Mouse (Mus musculus): ENCODE data around the gene Cd70. TPM values are rescaled to one million over a fixed set of nuclear protein-coding genes. Genes with fewer than 3 reads are reported as not detected.
A peak's percentile ranks its signal among the peaks of the same experiment; 100 is the strongest.

The Cd70 gene
- total RNA-seq (2015) (not detected in 2 replicates), total RNA-seq (2017) (not detected in 2 replicates)

DNA sequence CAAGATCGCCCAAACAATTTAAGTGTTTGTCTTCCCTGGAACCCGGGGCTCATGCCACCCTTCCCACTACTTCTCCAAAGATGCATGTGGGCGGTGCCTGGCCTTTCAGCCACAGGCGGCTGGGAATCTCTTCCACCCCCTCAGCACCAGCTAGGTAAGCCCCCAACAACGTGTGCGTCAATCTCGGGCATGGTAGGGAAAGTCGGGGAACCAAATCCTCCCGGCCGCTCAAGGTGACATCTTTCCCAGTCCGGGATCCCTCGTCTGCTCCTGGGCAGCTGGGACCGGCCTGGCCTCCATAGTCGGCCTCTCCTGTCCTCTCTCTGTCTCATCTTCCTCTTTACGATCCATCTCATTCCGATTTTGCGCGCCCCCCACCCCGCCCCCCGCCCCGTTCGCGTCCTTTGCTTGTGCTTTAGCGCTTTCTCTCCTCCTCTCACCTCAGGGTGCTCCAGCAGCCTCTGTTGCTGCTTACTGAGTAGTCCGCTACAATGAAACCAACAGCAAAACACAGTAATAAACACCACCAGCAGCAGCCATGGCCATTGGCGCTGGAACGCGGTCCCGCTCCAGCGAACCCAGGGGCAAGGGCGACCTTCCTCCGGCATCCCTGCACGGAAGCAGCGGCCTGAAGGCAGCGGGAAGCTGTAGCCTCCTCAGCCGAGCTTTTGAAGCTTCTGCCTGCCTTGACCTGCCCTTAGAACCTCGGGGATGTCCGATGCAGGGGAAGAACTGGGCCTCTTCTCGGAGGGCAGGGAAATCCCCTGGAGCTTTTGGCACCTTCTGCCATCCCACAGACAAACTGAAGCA is at the start of gene Cd70:
TSS of gene Cd70 (minus strand) at position 784 of the 810 bp plus-strand sequence.
- ATAC-seq (ENCODE audit: poor library complexity, severe bottlenecking): no peak

DNA sequence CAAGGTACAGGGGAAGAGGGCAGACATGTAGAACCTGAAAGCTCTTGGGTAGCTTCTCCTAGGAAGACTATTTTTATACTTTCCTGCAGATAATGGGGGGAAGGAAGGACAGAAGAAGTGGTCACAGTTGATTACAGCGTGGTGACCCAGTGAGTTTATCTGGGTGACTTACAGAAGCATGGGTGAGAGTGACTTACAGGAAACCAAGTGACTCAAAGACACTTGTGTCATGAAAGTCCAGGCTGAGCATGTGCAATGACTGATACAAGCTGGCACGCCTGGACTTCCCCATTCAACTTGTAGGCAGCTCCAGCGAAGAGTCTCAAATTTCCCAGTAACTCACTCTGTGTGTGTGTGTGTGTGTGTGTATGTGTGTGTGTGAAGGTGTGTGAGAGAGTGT is 48.7 kb upstream of the Cd70 start:
- peak; percentile 66 for ATAC-seq (ENCODE audit: poor library complexity, severe bottlenecking)

DNA sequence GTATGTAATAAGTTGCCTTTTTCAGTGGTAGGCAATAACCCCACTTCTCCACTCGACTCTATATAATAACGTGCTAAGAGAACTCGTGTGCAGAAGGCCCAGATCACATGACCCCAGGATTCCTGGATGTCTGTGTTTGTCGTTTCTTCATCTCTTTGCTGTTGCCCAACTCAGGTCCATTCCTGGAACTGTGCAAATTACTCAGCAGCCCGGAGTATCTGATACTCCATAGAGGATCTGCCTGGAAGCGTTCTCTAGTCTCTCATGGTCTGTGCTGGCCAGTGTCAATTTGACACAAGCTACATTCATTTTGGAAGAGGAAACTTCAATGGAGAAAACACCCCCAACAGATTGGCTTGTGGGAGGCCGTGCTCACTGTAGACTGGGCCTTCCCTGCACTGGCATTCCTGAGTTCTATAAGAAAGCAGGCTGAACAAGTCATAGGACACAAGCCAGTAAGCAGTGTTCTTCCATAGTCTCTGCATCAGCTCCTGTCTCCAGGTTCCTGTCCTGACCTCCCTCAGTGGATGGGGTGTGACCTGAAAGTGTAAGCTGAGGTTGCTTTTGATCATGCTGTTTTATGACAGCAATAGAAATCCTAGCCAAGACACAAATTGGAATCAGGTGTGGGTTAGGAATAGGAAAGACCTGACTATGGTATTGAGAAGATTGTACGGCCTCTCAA is 45.9 kb upstream of the Cd70 start:
- ATAC-seq (ENCODE audit: poor library complexity, severe bottlenecking): no peak

DNA sequence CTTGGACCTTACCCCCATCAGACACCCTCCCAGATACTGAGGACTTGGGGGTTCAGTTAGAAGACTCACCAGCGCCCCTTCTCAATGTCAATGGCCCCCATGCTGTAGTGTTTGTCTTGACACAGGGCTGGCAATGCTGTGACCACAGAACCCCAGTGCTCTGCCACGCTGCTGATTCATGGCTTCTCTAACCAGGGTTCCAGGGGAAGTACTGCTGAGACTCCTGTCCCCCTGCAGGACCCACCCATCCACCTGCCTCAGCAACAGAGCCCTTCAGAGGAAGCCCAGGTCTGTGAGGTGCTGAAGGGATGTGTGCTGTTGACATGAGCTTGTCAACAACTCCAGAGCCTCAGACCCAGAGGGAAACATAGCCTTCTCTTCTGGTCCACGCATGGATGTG is 45.2 kb upstream of the Cd70 start:
- ATAC-seq (ENCODE audit: poor library complexity, severe bottlenecking): no peak

DNA sequence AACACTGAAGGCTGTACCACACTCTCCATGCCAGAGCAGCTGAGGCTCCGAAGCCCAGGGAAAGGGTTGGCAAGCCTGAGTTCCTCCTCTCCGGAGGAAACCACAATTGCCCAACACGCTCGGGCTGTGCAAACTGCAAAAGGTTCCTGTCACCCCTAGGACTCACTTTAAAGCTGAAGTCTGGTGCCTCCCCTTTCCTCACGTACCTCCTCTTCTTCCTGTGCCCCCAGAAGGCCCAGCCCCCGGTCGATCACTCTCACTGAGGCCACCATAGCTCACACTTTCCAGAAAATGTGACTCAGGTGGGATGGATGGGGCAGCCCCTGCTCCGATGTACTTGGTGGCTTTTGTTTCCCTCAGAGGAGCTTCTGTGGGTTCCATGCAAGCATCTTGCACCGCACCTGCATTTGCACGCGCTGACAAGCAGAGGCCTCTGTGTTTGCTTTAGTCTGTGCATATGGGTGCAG is 44.5 kb upstream of the Cd70 start, which contains the start of gene Tnfsf14:
TSS of gene Tnfsf14 (minus strand) at position 137 of the 467 bp plus-strand sequence.
- peak; percentile 83 for ATAC-seq (ENCODE audit: poor library complexity, severe bottlenecking)

DNA sequence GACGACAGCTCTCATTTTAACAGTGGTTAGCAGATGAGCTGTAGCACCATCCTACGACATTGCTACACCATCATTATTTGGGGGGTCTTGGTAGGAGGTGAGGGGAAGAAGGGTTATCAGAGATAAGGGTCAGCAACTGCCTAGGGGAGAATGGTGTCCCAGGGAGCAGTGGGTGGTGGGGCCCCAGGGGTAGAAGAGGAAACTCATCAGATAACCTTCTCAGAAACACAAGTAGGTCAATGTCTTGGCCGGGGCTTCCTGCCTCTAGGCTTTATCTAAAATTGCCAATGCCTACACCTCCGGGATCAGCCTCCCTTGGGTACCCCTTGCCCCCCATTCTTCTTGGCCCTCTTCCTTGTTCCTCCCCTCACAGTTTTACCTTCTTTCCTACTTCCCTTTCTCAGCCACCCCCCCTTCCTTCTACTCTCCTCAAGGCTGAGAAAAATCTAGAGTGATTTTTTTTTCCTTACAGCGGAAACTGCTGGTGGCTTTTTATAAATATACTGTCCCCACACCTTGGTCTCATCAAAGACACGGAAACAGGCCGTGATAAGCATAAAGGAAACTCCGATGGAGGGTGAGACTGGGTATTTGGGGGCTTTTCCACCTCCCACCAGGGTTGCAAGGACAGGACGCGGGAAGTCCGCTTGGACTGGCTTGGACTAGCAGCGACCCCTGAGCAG is 39.1 kb upstream of the Cd70 start:
- ATAC-seq (ENCODE audit: poor library complexity, severe bottlenecking): peak; percentile 47

DNA sequence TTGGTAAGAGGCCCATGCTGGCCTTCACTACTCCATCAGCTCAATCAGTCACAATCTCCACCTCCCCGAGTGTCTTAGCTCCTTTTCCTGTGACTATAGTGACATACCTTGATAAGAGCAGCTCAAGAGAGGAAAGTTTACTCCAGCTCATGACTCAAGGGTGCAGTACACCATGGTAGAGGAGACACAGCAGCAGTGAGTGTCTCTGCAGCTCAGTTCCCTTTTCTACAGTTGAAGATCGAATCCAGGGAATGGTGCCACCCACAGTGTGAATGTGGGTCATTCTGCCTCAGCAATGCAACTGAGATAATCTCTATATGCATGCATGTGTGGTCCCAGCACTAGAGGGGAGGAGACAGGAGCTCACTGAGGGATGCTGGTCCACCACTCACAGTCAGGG is 36.1 kb upstream of the Cd70 start:
- no peak for ATAC-seq (ENCODE audit: poor library complexity, severe bottlenecking)

DNA sequence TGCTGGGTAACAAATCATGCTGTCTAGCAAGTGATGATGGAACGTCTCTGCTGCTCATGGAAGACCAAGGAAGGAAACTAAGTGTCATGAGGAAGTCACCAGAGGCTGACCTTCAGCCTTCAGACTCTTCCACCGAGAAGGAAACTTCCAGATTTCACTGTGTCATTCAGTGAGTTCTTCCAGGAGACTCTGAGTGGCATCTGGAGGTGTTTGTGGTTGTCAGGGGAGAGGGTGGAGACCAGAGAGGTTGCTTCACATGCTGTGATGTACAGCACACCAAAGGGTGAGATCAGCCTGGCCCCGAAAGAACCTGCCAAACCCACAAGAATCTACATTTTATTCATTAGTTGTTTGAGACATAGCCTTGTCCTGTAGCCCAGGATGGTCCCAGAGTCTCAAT is 33.3 kb upstream of the Cd70 start:
- peak; percentile 66 for ATAC-seq (ENCODE audit: poor library complexity, severe bottlenecking)

DNA sequence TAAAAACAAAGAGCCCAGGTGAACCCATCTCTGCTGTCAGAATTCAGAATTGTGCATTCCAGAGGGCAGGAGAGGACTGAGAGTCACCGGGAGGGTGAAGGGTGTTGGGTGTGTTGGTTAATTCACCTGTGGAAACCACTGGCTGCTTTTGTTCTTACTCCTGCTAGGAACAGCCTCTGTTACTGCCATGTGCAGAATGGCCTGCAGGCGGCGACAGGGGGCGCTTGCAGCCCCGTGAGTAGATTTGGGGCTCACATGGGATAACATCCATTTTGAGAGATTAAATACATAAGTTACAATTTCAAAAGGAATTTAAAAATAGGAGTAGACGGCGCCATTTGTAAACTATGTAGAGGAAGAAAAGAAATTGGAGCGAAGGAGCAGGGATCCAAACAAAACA is 30.8 kb upstream of the Cd70 start:
- peak; percentile 83 for ATAC-seq (ENCODE audit: poor library complexity, severe bottlenecking)

DNA sequence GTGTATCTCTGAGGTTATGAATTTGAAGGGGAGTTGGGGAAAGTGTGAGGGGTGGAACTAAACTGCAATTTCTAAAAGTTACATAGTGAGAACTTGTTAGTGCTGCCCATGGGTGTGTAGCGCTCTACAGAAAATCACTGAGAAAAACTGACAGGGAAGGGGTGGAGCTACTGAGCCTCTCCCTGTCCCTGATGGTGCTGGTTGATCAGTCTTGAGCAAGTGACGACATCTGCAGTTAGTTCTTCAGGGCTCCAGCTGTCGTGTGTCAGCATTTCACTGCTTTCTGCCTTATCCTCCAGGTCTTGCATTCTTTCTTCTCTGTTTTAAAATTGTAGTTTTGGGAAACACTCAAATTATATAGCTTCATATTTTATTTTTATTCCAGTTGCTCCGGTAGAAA is 23.8 kb upstream of the Cd70 start:
- no peak for ATAC-seq (ENCODE audit: poor library complexity, severe bottlenecking)

DNA sequence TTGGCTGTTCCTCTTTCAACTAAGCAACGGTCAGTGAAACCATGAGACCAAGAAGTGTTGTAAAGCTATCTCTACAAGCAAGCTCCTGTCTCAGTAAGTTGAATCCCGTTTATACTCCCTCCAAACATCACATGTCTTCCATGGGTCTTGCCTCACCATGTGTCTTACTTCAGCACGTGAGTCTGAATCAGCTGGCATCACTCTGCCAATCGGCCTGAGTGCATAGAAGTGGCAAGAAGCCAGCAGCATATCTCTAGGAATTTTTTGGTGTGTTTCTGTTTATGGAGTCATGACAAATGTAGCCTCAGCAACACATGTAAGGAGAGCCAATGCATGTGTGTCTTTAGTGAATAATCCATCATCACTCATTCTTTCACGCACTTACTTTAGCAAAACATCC is 22.8 kb upstream of the Cd70 start:
- ATAC-seq (ENCODE audit: poor library complexity, severe bottlenecking): no peak

DNA sequence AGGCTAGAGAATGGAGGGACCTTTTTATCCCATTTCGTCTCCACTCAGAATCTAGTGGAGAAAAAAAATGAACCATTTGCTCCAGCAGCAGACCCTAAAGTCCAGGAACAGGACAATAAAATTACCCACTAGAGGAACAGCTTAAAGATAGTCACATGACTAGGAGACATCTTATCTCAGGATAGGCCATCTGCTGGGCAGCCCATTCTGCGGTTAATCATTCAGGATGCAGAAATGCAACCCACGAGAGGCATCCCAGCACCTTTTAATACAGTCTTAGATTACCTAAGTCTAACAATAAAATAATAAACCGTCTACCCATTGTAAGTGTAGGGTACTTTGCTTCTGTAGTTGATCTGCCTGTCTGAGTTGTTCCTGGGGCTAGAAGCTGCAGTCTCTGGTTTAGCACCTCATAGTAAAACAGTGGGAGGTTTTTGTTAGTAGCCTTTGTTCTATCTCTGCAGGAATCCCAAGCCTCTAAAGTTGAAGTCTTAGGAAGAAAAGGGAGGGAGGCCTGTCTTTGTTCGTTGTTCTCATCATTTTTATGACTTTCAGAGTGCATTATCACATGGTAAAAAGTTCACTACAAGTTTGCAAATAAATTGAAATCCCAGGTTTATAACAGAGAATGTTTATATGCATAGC is 21.2 kb upstream of the Cd70 start:
- no peak for ATAC-seq (ENCODE audit: poor library complexity, severe bottlenecking)

DNA sequence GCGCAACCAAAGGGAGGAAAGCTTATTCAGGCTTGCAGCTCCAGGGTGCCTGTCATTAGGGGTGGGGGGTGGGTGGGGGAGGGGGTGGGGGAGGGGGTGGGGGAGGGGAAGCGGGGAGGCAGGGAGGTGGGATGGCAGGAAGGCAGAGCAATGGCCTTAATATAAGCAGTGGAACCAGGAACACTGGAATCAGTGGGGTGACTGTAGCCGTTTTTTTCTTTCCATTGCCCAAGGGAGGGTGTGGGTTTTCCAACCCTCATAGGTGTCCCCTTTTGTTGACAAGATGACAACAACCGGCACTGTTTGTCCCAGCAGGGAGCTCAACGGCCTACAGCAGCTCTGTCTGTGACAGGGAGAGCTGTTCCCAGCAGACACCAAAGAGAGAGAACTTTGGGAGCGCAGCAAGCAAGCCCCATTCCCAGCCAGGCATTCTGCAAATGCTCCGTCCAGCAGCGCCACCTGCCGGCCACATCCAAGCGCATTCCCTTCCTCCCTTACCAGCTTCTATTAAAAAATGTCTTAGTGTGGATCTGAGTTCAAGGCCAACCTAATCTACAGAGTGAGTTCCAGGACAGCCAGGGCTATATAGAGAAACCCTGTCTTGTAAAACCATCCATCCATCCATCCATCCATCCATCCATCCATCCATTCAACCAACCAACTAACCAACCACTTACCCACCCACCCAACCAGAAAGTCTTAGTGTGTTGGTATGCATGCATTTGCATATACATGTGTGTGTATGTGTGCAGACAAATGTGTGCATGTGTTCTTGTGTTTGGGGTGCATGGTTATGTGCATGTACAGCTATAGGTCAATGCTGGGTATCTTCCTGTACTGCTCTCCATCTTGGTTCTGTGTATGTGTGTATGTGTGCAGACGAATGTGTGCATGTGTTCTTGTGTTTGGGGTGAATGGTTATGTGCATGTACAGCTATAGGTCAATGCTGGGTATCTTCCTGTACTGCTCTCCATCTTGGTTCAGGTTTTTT is 17.5 kb upstream of the Cd70 start:
- ATAC-seq (ENCODE audit: poor library complexity, severe bottlenecking): peak; percentile 92

DNA sequence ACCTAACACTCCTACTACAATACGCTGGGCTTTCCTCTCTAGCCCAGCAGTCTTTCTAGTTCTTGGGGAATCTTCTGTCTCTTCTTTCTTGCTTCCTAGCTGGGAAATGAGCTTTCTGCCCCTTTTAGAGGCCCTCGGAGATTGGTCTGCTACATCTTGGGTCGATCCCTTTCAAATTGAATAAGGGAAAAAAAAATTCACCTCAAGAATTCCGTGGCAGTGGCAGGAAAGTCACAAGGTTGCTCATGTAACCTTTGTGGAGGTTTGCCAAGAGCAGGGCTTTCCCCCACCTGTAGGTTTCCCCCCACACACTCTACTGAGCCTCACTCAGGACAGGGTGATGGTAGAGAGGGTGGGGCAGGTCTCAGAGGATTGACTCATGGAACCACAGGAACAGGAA is 4.2 kb upstream of the Cd70 start:
- no peak for ATAC-seq (ENCODE audit: poor library complexity, severe bottlenecking)

DNA sequence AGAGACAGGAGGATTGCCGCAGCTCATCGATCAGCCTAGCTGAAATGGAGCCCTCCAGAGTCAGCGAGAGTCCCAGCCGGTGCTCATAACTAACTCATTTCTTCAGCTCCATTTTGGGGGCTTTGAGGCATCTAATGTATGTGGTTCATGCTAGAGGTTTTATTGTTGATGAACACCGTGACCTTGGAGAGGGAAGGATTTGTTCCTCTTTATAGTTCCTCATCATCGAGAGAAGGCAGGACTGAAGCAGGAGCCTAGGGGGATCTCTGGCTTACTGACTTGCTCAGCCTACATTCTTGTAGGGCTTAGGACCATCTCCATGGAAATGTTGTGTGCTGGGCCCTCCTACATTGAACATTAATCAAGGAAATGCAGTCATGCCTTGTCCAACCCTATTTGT is 3.4 kb upstream of the Cd70 start:
- ATAC-seq (ENCODE audit: poor library complexity, severe bottlenecking): peak; percentile 54

DNA sequence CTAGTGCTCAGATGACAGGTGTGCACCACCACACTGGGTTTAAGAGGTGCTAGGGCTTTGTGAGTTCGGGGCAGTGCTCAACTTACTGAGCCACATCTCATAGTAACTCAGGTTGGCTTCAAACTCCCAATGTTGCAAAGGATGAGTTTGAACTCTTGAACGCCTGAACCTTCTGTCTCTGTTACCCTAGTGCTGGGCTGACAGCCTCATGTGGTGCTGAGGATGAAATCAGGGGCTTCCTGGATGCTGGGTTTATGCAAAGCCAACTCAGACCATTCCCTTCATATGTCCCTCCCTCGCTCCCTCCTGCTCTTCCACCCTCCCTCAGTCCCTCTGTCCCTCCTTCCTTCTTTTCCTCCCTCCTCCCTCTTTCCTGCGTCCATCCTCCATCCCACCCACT is 1.2 kb downstream of the Cd70 start:
- ATAC-seq (ENCODE audit: poor library complexity, severe bottlenecking): no peak

DNA sequence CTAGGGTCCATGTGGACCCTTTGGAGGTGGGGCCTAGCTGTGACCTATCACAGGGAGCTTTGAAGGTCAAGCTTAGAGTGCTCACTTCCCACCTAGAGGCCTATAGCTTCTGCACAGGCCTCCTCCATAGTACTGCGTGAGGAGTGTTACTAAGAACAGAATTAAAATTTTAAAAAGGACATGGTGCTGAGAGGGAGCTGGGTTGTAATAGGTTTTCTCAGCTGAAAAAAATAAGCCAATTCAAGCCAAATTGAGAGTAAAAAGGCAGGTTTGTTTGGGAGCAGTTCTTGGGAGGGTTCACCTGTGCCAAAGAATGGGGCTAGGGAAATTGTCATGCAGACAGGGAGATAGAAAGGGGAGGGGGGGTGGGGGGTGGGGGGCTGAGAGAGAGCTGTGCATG is 4.5 kb downstream of the Cd70 start:
- no peak for ATAC-seq (ENCODE audit: poor library complexity, severe bottlenecking)

DNA sequence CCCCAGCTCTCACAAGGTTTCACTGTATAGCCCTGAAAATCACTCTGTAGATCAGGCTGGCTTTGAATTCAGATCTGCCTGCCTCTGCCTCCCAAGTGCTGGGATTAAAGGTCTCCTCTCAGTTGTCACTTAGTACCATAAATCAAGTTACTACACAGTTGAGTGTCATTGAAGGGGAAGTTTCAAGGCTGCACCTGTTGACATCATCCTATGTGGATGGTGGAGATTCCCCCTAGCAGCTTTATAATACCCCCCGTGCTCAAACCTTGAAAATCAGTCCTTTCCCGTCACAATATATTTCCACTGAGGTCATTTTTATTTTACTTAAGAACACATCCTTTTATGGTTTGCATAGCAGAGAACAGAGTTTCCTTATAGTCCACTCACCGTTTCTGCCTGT is 5.9 kb downstream of the Cd70 start:
- no peak for ATAC-seq (ENCODE audit: poor library complexity, severe bottlenecking)

DNA sequence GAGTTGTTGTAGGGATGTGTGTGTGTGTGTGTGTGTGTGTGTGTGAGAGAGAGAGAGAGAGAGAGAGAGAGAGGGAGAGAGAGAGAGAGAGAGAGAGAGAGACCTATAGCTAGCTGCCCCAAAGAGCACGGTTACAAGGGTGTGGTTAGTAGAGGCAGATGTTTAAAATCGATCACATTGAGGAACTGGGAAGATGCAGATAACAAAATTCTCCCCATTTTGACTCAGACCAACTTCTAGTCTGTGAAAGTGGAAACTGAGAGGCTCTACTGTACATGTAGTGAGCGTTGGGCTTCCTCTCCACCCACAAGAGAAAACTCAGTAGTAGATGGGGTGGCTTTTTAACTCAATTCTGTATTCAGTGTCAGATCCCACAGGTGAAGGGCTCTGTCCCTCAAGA is 9.9 kb downstream of the Cd70 start:
- no peak for ATAC-seq (ENCODE audit: poor library complexity, severe bottlenecking)

DNA sequence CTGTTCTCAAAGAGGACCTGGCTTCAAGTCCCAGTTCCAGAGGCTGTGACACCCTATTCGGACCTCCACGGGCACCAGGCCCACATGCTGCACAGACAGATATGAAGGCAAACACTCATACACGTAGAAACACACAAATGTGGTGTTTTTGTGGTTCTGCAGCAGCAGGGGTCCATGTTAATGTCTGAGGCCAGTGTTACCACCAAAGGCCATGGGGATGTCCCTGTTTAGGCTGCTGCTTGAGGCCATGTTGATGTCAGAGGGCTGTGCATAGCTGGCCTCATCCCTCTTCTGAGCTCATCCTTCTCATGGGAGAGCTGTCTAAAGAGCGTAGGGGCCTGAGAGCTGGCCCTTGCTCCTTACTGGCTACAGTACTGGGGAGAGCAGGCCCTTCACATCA is 10.9 kb downstream of the Cd70 start:
- ATAC-seq (ENCODE audit: poor library complexity, severe bottlenecking): no peak
